Mouse (Mus musculus): Measurements from ENCODE around the gene Lrrc63. TPM values are rescaled to one million over a fixed set of nuclear protein-coding genes. Genes with fewer than 3 reads are reported as not detected.

Gene Lrrc63
- polyA plus RNA-seq (2012; rRNA removed): 0.05 TPM in 2 replicates

DNA sequence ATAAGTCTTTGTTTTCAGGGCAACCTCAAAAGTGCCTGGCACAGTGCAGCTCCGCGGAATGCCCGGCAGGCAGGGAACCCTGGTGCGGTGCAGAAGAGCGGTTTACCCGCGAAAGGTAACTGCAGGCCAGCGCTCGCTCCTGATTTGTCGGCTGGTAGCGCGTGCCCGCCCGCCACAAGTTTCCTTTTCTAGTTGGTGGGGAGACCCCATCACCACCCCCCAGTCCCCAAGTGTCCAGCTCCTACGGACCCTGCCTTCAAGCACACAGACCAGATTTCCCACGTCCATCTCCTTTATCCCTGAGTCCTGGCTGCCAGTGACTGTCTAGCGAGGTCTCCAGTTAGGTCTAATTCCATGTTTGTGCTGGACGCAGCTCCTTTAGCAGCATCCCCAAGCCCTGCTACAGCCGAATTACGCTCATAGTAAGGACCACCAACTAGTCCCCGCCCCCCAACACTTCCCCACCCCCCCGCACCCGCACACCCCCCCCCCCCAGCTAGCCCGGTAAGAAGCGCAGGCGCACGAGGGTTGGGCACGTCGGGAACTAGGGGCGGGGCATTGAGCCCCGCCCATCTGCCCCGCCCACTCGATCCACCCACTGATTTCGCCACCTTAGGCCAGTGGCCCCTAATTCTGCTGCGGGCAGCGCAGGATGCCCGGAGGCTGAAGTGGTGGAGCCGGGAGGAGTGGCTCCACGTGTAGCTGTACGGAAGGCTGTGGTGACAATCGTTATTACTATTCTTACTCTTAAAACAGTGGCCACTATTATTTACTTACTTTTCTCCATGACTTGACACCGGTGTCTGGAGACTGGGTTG, at the start of gene Lrrc63, which contains the start of gene Lcp1:
Lrrc63 (minus strand) TSS at position 381 of the 818 bp plus-strand sequence.
Lcp1 (plus strand) TSS at position 601 of the 818 bp plus-strand sequence.
- TF ChIP-seq POLR2A (IDR thresholded peaks at IDR 0.05; ENCODE audit: borderline replicate concordance, extremely low read depth, insufficient read depth, insufficient read length, poor library complexity, severe bottlenecking) (no peak), CTCF (IDR thresholded peaks at IDR 0.05; ENCODE audit: borderline replicate concordance, extremely low read depth, insufficient read depth, insufficient read length) (no peak)
- DNase-seq (ENCODE audit: low read depth): peak; percentile 84

DNA sequence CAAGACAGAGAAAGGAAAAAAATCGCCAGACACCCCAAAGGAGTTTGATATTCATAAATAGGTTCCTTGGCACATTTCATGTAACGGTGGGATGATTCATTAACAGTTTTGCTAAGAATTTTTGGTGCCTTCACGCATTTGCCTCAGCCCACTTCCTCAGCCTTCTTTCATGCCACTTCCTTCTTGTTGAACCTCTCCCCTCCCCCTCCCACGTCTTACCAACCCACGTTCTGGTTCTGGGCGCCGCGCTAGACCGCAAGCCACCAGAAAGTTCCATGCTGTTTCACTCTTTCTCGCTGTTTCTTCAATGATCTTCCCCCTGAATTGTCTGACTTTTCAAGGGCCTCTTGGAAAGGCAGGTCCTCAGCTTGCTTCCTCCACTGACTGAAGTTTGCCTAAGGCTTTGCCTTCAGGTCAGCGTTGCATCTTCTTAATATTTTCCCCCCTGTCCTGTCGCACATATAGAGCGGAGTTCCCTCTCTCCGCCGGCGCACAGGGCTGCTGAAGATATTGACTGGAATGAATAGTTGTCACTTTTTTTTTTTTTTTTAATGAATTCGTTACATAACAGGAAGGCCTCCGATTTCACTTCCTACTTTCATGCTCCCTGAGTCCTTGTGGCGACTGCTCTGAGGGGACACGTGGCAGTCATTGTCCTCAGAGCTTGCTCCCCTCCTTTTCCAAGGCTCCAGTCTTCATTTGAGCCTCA, 48.7 kb upstream of the Lrrc63 start:
- no peak for DNase-seq (ENCODE audit: low read depth)
- no peak for TF ChIP-seq POLR2A (IDR thresholded peaks at IDR 0.05; ENCODE audit: borderline replicate concordance, extremely low read depth, insufficient read depth, insufficient read length, poor library complexity, severe bottlenecking)
- TF ChIP-seq CTCF (IDR thresholded peaks at IDR 0.05; ENCODE audit: borderline replicate concordance, extremely low read depth, insufficient read depth, insufficient read length): no peak

DNA sequence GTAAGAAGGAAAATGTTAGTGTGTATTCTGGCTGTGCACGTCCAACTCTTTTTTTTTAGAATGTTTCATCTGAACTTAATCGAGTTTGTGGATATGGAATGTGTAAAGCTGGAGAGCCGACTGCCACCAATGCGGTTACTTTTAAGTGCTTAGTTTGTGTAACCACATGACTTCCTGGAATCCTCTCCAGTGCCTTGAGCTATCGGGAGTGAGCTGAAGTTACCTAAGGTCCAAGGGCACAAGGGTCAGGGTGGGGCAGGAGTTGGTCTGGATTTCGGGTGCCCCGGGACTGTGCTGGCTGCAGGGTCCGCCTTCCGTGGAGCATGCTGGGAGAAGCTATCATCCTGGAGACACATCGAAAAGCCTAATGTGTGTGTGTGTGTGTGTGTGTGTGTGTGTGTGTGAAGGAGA, 48.1 kb upstream of the Lrrc63 start:
- TF ChIP-seq POLR2A (IDR thresholded peaks at IDR 0.05; ENCODE audit: borderline replicate concordance, extremely low read depth, insufficient read depth, insufficient read length, poor library complexity, severe bottlenecking) (no peak), CTCF (IDR thresholded peaks at IDR 0.05; ENCODE audit: borderline replicate concordance, extremely low read depth, insufficient read depth, insufficient read length) (no peak)
- no peak for DNase-seq (ENCODE audit: low read depth)

DNA sequence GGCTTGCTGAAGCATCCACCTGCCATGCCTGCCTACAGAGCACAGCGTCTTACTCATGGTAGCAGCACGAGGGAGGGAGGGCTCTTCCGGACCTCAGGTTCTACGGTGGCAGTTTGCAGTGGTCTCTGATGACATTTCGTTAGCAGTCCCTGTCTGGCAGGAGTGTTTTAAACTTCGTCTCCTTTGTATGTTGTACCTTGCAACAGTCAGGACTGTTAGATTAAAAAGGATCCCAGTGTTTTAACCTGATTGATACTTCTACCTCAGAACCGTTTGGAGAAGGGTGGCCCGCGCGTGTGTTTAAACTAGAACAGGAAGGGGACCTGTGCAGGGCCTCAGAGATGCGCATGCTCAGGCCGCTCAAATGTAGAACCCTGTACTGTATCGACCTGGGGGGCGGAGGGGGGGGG, 47.7 kb upstream of the Lrrc63 start:
- TF ChIP-seq POLR2A (IDR thresholded peaks at IDR 0.05; ENCODE audit: borderline replicate concordance, extremely low read depth, insufficient read depth, insufficient read length, poor library complexity, severe bottlenecking): no peak
- TF ChIP-seq CTCF (IDR thresholded peaks at IDR 0.05; ENCODE audit: borderline replicate concordance, extremely low read depth, insufficient read depth, insufficient read length): no peak
- DNase-seq (ENCODE audit: low read depth): no peak

DNA sequence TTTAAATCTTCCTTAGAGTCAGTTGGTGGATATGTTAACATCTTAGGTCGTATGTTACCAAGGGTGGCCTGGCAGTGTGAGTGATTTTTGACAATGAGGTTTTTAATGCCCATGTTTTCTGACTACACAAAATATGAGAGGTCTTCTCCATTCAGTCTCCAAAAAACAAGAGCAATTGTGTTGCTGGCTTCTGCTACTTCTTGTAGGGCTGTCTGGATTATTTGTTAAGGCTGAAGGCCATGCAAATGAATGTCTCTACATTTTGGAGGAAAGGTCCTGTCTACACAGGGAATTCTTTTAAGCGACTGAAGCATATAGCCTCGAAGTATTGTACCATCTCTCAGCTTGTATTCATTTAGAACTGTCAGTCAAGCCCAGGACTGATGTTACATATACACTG, 46.7 kb upstream of the Lrrc63 start:
- TF ChIP-seq POLR2A (IDR thresholded peaks at IDR 0.05; ENCODE audit: borderline replicate concordance, extremely low read depth, insufficient read depth, insufficient read length, poor library complexity, severe bottlenecking): no peak
- no peak for TF ChIP-seq CTCF (IDR thresholded peaks at IDR 0.05; ENCODE audit: borderline replicate concordance, extremely low read depth, insufficient read depth, insufficient read length)
- no peak for DNase-seq (ENCODE audit: low read depth)

DNA sequence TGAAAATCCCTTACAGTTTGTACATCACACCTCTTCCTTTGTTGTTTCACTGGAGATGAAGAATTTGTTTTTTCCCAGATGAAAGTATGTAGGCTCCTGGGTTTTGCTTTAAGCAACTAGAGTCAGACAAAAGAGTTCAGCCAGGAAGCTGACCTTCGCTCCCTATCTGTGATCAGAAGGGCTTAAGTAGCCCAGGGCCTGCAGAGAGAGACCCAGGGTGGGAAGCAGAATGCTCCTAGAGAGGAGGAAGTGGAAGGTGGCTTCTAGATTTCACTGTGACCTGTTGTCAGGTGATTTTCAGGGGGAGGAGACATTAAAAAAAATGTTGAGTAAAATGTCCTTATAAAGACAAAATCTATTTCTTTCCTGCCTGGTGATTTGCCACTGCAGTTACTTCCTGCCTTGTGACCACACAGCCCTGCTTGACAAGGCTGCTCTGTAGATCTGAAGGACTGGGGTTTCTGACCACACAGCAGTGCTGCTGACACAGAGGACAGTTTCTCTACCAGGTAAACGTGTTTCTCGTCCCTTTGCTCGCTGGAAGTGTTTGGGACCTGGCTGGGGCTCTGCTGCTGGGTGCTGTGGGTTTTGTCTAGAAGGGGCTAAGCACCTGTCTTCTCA, 45.9 kb upstream of the Lrrc63 start:
- DNase-seq (ENCODE audit: low read depth): no peak
- TF ChIP-seq CTCF (IDR thresholded peaks at IDR 0.05; ENCODE audit: borderline replicate concordance, extremely low read depth, insufficient read depth, insufficient read length) (no peak), POLR2A (IDR thresholded peaks at IDR 0.05; ENCODE audit: borderline replicate concordance, extremely low read depth, insufficient read depth, insufficient read length, poor library complexity, severe bottlenecking) (no peak)

DNA sequence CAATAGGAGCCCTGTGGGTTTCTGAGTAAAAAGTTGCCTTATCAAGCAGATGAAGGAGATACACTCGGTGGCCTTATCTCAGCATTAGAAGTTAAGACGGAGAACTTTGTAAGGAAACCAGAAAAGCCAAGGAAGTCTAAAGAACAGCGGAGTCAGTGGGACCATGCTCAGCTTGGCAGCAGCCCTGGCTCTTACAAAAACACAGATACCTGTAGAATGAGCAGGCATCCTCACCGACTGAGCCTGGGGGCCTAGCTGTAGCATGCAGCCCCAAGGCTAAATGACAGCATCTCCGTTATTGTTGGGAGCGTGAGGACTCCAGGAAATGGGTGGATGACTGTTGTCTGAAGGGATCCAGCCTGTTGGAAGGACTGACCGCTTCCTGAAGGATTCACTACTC, 45.1 kb upstream of the Lrrc63 start:
- TF ChIP-seq CTCF (IDR thresholded peaks at IDR 0.05; ENCODE audit: borderline replicate concordance, extremely low read depth, insufficient read depth, insufficient read length) (no peak), POLR2A (IDR thresholded peaks at IDR 0.05; ENCODE audit: borderline replicate concordance, extremely low read depth, insufficient read depth, insufficient read length, poor library complexity, severe bottlenecking) (no peak)
- DNase-seq (ENCODE audit: low read depth): no peak

DNA sequence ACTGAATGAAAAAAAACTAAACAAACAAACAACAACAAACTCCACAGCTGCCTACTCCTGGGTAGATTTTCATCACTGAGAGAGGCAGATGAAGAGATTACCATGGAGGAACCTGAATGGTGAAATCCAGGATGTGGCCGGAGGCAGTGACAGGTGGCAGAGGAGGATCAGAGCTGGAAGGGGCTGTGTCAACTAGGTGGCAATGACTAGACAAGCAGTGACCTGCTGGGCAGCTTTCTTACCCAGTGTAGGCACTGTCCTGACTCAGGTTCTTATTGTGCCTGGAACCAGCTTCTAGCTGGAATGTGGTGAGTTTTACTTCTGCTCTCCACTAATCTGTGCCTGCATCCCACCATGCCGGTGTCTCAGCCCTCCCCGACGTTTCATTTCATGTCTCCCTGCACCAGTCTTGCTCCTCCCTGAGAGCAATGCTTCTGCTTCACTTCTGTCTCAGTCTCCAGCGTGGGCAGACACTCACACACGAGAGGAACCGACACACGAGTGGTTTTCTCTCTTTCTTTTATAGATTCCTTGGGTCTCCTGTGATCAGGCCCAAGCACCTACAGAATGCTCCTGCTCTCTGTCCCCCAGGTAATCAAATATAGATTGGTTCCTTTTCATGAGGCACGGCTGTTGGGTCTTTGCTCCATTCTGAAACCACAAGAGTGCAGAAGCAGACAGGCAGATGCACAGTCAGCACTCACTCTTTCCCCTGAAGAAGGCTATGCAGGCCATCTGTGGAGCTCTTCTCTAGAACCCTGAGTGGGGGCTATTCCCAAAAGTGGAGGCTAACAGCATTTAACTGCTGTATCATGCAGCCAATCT, 44.3 kb upstream of the Lrrc63 start:
- DNase-seq (ENCODE audit: low read depth): no peak
- no peak for TF ChIP-seq POLR2A (IDR thresholded peaks at IDR 0.05; ENCODE audit: borderline replicate concordance, extremely low read depth, insufficient read depth, insufficient read length, poor library complexity, severe bottlenecking)
- no peak for TF ChIP-seq CTCF (IDR thresholded peaks at IDR 0.05; ENCODE audit: borderline replicate concordance, extremely low read depth, insufficient read depth, insufficient read length)

DNA sequence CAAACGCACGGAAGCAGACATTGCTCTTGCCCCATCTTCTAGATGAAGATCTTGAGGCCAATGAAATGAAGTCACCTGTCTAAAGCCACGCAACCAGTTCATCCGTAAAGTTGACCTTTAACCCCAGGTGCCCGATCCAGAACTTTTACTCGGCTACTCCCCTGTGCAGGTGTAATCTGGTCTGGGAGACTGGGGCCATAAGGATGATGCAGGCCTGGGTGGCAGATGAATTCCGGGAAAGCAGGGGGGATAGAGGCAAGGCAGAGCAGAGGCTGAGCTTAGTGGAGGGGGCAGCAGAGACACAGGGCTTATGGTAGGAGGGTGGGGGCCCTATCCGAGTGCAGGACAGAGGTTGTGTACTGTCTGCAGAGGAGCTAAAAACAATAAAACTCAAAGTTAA, 43.6 kb upstream of the Lrrc63 start:
- no peak for DNase-seq (ENCODE audit: low read depth)
- TF ChIP-seq POLR2A (IDR thresholded peaks at IDR 0.05; ENCODE audit: borderline replicate concordance, extremely low read depth, insufficient read depth, insufficient read length, poor library complexity, severe bottlenecking) (no peak), CTCF (IDR thresholded peaks at IDR 0.05; ENCODE audit: borderline replicate concordance, extremely low read depth, insufficient read depth, insufficient read length) (no peak)

DNA sequence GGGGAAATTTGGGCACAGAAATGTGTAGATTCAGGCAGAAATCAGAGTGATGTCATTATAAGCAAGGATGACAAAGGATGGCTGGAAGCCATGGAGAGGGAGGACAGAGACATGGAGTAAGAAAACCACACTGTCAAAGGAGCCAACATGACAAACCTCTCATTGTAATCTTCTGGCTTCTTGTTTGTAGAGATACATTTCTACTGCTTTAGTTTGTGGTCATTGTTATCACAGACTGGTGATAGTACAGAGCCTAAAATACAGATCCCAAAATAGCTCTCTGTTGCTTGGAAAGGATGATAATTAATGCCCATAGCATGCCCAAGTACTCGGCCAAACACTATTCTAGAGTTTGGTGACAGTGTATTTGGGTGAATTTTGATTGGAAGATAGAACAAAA, 39.9 kb upstream of the Lrrc63 start:
- DNase-seq (ENCODE audit: low read depth): no peak
- TF ChIP-seq POLR2A (IDR thresholded peaks at IDR 0.05; ENCODE audit: borderline replicate concordance, extremely low read depth, insufficient read depth, insufficient read length, poor library complexity, severe bottlenecking): no peak
- TF ChIP-seq CTCF (IDR thresholded peaks at IDR 0.05; ENCODE audit: borderline replicate concordance, extremely low read depth, insufficient read depth, insufficient read length): no peak
